Mouse (Mus musculus) CD4-positive helper T cell, adult 2 months (primary cell): ENCODE results near the gene Lmcd1.
A peak's percentile ranks its signal among the peaks of the same experiment; 100 is the strongest.

Source experiments
- DNase-seq: peaks from one replicate; pipeline ENCODE4 v3.0.0-alpha.2; 2012; ENCODE audit warnings: low read depth, missing footprints, low spot score

Lmcd1 gene

DNA sequence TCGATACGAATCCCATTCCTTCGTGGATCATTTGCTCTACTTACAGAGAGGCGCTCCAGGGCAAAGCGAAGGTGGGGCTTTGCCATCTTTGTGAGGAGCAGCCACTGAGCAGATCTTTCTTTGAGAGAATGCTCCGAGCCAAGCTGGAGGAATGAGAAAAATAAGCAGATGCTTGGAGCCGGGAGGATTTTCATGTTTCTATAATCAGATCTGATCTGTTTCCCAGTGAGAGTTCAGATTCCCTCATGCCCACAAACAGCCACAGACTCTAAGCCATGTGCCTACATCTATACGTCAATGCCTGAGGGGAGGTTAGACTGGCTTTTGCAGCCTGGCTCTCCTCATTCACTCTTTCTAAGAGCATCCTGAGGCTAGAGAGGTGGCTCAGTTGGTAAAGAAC is 87.1 kb downstream of the Lmcd1 start:
- no peak for DNase-seq

DNA sequence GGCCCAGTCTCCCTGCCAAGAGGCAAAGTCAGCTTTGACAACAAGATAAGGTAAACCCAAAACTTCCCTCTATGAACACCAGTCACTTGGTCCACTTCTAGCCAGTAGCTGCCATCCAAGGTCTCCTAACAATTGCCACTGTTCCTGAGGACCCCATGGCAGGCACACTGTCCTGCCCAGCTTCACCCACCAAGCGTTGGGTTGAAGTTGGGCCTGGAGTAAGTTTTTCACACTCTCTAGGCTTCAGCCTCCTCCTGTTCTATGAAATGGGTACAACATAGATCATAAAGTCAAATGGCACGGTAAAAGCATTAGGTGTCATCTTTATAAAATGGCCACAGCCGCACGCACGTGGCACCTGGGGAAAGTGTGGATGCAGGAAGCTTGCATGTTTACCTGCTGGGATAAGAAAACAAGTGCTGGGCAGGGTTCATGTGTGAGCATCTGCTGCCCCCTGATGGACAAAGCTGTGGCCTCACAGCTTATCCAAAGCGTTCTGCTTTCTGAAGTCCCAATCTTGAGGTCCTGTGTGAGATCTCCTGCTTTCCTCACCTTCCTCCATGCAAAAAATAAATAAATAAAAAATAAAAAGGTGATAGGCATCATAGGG is 88.9 kb downstream of the Lmcd1 start:
- DNase-seq = no peak

DNA sequence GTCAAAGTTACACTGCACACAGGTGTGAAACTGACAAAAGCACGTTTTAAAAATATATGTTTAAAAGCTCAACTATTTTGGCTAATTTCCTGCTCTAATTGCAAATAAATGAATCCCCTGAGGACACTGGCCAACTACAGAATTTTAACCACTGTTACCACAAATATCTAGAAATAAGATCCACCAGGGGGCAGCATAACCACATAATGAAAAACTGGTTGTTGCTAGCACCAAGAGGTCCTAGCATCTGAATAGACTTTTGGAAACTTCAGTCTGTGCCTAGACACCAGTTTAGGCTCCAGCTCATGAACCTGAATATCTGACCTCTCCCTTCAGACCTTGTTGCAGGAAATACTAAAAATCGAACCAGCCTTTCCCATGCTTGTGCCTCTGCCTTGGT is 91.0 kb downstream of the Lmcd1 start:
- no peak for DNase-seq

DNA sequence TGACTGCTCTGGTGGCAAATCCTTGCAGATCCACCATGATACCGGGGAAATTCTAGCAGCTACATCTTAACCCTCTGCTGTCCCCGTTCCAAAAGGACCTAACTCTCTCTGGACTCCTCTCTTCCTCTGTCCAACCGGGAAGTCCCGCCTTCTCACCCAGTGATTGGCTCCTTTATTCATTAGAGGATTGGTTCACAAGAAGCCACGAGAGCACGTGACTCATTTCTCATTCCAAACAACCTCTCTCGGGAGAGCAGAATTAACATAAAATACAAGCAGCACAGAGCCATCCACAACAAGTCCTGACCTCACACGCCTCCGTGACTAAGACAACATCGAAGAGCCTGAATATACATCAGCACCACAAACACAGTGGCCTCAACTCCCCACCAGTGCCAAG is 91.7 kb downstream of the Lmcd1 start:
- no peak for DNase-seq

DNA sequence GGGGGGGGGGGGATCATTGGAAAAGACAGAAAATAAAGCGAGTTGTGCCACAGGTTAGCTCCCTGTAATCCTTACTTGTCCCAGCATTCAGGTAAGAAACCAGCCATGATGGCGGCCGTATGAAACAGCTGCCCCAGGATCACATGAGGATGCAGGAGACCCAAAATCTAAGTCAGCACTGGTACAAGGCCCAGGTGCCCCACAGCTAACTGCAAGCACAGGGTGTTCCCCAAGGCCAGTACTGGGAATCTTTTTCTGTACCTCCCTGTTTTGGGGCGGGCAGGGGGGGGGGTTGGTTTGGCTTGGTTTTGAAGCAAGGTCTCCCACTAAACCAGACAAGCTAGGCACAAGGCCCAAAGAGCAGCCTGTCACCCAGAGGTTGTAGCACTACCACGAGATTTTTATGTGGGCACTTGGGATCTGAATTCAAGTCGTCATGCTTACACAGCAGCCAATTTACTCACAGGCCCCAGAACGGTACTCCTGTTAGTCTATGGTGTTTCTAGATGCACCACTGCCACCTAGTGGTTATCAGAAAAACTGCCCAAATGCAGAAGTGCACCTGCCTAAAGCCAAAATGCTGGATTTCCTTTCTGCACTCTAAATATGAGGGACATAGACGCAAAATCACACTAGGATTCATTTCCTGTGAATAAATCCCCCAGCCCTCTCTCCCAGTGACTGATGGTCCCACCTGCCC is 100.5 kb downstream of the Lmcd1 start:
- DNase-seq = peak; percentile 29

DNA sequence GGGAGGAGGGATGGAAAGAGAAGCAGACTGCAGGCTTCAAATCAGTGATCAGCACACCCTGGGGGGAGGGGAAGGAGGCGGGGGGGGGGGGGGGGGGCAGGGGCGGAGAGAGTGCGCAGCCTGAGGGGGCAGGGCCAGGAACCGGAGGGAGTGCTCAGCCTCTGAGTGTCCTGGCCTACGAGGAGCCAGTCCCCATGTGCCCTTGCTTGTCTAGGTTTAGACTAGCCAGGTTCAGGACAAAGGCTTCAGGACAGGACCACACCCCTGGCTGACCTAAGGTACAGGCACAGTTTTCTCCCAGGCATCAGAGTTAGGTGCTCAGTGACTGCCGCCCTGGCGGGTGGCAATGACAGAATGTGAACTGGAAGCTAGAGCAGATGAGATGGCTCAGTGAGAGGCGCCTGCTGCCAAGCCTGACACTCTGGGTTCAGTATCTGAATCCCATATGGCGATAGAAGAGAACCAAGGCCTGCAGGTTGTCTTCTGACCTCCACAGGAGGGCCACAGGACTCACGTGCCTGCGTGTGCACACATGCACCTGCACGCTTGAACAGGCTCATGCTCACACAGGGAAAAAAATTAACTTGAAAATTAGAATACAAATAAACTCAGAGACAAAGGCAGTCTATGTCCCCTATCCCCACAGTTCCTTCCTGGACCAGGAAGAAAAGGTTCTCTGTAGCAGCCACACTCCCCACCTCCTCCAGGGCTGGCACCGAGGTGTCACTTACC is 102.3 kb downstream of the Lmcd1 start:
- no peak for DNase-seq

DNA sequence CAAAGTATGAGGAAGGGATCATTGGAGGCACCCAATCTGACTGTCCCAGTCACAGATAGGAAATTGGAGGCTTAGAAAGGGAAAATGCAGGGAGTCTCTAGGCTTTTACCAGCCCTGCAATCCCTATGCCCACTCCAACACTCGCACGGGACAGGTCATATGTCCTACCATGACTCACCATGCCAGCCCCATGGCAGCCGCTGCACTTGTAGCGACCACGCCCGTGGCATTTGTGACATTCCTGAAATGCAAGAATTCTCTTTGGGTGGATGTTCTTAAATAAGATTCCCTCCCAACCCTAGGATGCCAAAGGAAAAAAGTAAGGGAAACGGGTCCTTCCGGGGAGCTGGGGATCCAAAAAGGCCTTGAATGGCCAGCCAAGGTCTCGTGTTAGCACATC is 105.5 kb downstream of the Lmcd1 start:
- no peak for DNase-seq
